Mouse (Mus musculus) inflammation-experienced regulatory T-cells, adult 6 months (primary cell): ENCODE data around the gene Fes. TPM values are rescaled to one million over a fixed set of nuclear protein-coding genes. Genes with fewer than 3 reads are reported as not detected.

Experiments
- ATAC-seq: one replicate; pipeline ENCODE4 v1.8.0; 2017
- polyA plus RNA-seq, 3 experiments: library from polyadenylated mRNA; unstranded; fragments of 100-300 nt; shearing (Covaris generic); gene quantifications; one replicate each; pipeline ENCODE4 v1.2.1; 2017

The Fes gene
- polyA plus RNA-seq, 3 experiments from 2014 or later, result 0.54 to 5.8 (median 2.4) TPM

- no peak for ATAC-seq
Observed at GRCm38 (mm10) chr7:80343270-80344018, 44.3 kb downstream of the Fes start.

- ATAC-seq, result peak; percentile 53
Observed at GRCm38 (mm10) chr7:80342858-80343257, 44.9 kb downstream of the Fes start, which contains the start of gene Hddc3. Gene Hddc3, plus strand, starts transcription at chr7:80343104.

DNA sequence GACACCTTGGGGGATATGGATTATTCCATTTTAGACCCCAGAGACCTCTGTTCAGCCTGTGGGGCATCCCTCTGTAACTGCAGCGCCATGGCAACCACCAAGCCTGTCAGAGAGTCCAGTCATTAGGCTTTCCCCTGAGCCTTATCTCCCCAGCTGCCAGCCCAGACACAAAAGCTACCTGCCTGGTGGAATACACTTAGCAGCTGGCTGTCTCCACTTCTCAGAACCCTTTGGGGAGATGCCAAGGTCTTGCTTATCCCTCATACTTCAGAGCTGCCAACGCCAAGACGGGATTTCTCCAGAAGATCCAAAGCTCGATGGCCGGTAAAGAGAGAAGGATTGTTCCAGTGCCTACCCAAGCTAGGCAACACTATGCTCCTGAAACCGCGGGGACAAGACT is 46.0 kb downstream of the Fes start:
- ATAC-seq, result no peak

GRCm38 (mm10) chr7:80340793-80341192 is 47.0 kb downstream of the Fes start, which contains the start of gene Unc45a:
Gene Unc45a, minus strand, starts transcription at chr7:80341005.
- peak; percentile 53 for ATAC-seq

DNA sequence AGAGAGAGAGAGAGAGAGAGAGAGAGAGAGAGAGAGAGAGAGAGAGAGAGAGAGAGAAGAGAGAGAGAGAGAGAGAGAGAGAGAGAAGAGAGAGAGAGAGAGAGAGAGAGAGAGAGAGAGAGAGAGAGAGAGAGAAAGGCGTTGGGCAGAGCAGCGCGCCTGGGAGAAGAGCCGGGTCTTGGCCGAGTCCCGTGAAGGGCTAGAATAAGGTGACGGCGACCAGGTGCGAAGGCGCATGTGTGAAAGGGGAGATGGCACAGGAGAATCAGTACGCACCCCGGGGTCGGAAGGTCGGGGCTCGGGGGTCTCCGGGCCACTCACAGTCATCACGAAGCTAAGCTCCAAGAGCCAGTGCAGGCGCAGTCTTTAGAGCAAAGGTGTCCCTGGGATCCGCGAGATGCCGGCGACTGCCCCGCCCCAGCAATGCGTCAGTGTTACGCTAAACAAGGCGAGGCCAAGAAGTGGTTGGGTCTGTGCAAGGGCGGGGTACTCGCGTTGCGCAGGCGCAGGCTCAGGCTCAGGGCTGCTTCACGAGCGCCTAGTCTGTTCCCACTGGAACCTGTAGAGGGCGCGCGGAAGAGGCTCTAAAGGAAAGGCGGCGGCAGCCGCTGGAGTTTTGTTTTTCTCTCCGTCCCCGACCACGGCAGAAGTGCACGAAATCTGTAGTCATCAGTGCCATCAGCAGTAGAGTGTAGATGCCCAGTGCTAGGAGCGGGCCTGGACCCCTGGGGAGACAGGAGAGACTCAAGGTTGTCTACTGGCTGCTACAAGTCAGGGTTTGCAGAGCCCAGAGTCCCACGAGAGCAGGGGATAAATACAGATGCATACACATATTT is 47.7 kb downstream of the Fes start:
- peak; percentile 94 for ATAC-seq

GRCm38 (mm10) chr7:80339371-80339770 is 48.4 kb downstream of the Fes start:
- no peak for ATAC-seq

DNA sequence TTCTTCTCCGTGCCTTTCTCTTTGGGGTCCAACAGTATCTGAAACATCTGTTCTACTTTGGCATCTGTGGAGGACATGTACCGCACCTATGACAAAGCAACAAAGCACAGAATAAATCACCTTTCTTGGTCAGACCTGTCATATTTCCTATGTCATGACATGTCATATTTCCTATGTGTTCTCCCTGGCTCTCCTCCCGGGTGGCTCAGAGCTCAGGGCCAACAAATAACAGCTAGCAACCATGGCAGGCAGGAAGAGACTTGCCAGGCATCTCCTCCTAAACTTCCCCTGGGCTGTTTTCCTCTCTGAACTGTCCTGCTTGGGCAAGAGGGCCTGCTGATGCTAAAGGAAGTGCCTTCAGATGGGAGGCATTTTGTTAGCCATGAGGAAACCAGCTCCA is 50.8 kb downstream of the Fes start:
- ATAC-seq, result no peak

DNA sequence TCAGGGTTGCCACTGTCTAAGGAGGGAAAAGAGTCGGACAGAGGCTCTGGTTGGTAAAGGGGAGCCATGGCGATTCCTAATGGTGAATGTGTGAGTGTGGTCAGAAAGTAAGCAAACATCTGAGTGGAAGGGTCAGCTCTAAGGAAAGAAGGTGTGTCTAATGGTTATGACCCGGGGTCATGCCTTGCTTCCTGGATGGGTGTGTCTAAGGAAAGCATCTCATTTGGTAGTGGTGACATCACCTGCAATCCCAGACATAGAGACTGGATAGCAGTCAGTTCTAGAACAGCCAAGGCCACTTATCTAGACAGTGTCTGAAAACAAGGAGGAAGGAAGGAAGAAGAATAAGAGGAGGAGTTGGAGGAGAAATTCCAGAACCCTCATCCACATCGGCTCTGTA is 52.9 kb downstream of the Fes start:
- ATAC-seq, result no peak

DNA sequence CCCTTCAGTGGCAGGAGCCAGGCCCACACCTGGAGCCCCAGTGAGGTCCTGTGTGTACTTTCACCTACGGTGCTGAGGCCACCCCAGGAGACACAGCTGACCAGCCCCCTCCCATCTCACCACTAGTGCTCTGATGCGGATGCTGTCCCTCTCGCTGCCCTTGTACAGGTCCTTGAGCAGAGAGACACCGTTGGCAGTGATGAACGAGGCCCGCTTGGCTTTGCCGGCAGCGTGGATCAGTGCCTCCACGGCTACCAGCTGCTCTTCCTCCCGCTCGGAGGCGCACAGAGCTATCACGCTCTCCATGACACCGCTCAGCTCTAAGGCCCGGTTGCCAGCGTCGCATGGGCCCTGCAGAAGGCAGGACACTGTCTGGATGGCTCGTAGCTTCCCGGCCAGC is 56.3 kb downstream of the Fes start:
- ATAC-seq, result no peak

DNA sequence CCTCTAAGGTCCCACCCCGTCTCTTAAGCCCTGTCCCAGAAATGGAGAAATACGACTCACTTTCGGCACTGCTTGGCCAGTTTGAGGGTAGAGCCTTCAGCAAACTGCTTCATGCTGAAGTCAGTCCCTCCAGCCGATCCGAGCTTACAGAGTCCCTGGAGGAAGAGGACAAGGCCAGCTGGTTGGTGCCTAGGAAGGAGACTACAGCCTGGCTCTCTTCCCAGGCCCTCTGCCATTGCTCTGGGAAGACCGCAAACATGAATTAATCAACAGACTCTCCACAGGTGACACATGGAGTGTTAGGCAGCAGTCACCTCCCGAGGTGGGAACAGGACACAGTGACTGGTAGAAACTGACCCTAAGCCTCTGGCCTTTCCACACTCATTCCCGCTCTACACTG is 57.5 kb downstream of the Fes start:
- ATAC-seq, result no peak

Other genes starting within 250 kb of the Fes start
- gene Sema4b, start 201.1 kb downstream of the Fes start, polyA plus RNA-seq, result 10 to 100 TPM; 17.4 to 22.3 (median 18.0) TPM
- 100 to 1,000 TPM in 1 of 3 experiments, 10 to 100 TPM in 2; 97.8 to 140 (median 99.4) TPM for gene Cib1, start 155.1 kb downstream of the Fes start, polyA plus RNA-seq
- 10 to 100 TPM in 1 of 3 experiments, 1 to 10 TPM in 2; 5.7 to 10.3 (median 6.7) TPM for gene Gdpgp1, start 155.1 kb downstream of the Fes start, polyA plus RNA-seq
- not detected for gene Ttll13, start 141.6 kb downstream of the Fes start, polyA plus RNA-seq
- 10 to 100 TPM; 25.0 to 31.5 (median 26.9) TPM for gene Ngrn, start 126.7 kb downstream of the Fes start, polyA plus RNA-seq
- gene Vps33b, start 118.3 kb downstream of the Fes start, polyA plus RNA-seq, result 10 to 100 TPM; 22.7 to 35.2 (median 25.1) TPM
- 100 to 1,000 TPM in 1 of 3 experiments, 10 to 100 TPM in 2; 11.6 to 139 (median 16.8) TPM for gene Prc1, start 93.5 kb downstream of the Fes start, polyA plus RNA-seq
- gene Rccd1, start 63.5 kb downstream of the Fes start, polyA plus RNA-seq, result 10 to 100 TPM in 1 of 3 experiments, 1 to 10 TPM in 2; 3.4 to 10.0 (median 6.5) TPM
- gene Unc45a, start 46.9 kb downstream of the Fes start, polyA plus RNA-seq, result 10 to 100 TPM; 39.3 to 51.1 (median 40.1) TPM
- 10 to 100 TPM in 1 of 3 experiments, 1 to 10 TPM in 2; 1.8 to 12.2 (median 8.2) TPM for gene Hddc3, start 44.8 kb downstream of the Fes start, polyA plus RNA-seq
- 10 to 100 TPM; 11.1 to 30.9 (median 16.4) TPM for gene Man2a2, start 16.6 kb downstream of the Fes start, polyA plus RNA-seq
- 10 to 100 TPM in 1 of 3 experiments, 1 to 10 TPM in 2; 8.4 to 19.1 (median 8.6) TPM for gene Furin, start 17.5 kb upstream of the Fes start, polyA plus RNA-seq
- 10 to 100 TPM in 1 of 3 experiments, 1 to 10 TPM in 2; 6.5 to 10.1 (median 9.6) TPM for gene Blm, start 147.2 kb upstream of the Fes start, polyA plus RNA-seq